Mouse (Mus musculus): ENCODE measurements around the gene Susd1.

DNA sequence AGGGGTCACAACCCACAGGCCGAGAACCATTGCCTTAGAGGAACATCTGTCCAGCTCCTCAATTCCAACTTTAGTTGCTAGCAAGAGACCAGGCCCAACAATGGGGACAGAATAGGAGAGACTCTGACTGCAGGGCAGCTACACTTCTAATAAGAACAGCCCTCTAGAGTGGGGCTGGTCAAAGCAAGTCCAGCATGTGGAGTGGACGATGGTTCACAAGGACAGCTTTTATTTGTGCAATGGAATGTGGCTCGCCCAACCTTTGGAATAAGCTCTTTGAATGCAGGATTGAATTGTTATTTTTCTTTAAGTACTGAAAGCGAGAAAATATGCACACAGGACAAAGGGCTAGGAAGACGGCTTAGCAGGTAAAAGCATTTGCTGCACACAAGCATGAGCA, 12.0 kb downstream of the Susd1 start:
- TF ChIP-seq BHLHE40 (IDR thresholded peaks at IDR 0.05; ENCODE audit: low read depth, low read length) (no peak), MEF2A (IDR thresholded peaks at IDR 0.05; ENCODE audit: borderline replicate concordance, low read depth, low read length) (no peak), MYC (IDR thresholded peaks at IDR 0.05; ENCODE audit: low read depth, low read length) (no peak), CTCF (conservative IDR thresholded peaks at IDR 0.05 in 1 of 2, IDR thresholded peaks at IDR 0.05 in 1 of 2; ENCODE audit: low read depth in 2 of 2, low read length in 2 of 2) (no peak), MAFK (IDR thresholded peaks at IDR 0.05; ENCODE audit: insufficient replicate concordance, low read length) (no peak), POLR2A (IDR thresholded peaks at IDR 0.05; ENCODE audit: low read depth, low read length) (no peak), UBTF (IDR thresholded peaks at IDR 0.05; ENCODE audit: low read depth, low read length) (no peak), GABPA (IDR thresholded peaks at IDR 0.05; ENCODE audit: insufficient replicate concordance, low read depth, low read length) (no peak), ZC3H11A (IDR thresholded peaks at IDR 0.05; ENCODE audit: low read depth, low read length) (no peak), ZKSCAN1 (IDR thresholded peaks at IDR 0.05; ENCODE audit: borderline replicate concordance, low read depth, low read length) (no peak), MAZ (IDR thresholded peaks at IDR 0.05; ENCODE audit: low read depth, low read length) (no peak), RAD21 (IDR thresholded peaks at IDR 0.05; ENCODE audit: low read depth, low read length) (no peak), SMC3 (IDR thresholded peaks at IDR 0.05; ENCODE audit: low read depth, low read length) (no peak), EP300 (IDR thresholded peaks at IDR 0.05; ENCODE audit: low read length) (no peak)
